14 mouse cellular contexts compared by ENCODE assay signal in genomic region chr7:113214245-113215169, GRCm38 (mm10). TPM values are rescaled to one million over a fixed set of nuclear protein-coding genes. Genes with fewer than 3 reads are reported as not detected.
DNase-seq lines count a peak whose midpoint lies in the region; TF ChIP-seq lines count a peak whose summit lies in the region.
"Had no signal": no experiment of that assay in that cellular context is flagged by ENCODE, and none has a peak within 500 bp of the region (broad histone marks: within the 10 kb centered on the region; RNA-seq: fewer than 3 reads in every experiment).

No protein-coding gene starts in this region.

- H3K27ac ChIP-seq in cortical plate, adult 2 months (ENCODE audit: insufficient read depth, low read length) = peak overlapping the region; percentile 51; the same call in 1 of the 2 replicates
- H3K27ac ChIP-seq in heart, adult 2 months = no peak overlapping the region
- H3K27ac ChIP-seq: embryonic facial prominence, embryonic 15.5 days; liver, embryonic 15.5 days; macrophage had no signal

- WGBS in heart, adult 2 months = 60% methylated on average over 6 of the region's 6 CpGs

- H3K4me3 ChIP-seq in cortical plate, adult 2 months (ENCODE audit: insufficient read depth, low read length) = no peak overlapping the region
- H3K4me3 ChIP-seq in heart, adult 2 months = no peak overlapping the region
- H3K4me3 ChIP-seq: embryonic facial prominence, embryonic 15.5 days; liver, embryonic 15.5 days had no signal

- no peak for TF ChIP-seq EP300 in heart, adult 2 months (IDR thresholded peaks at IDR 0.05; ENCODE audit: insufficient read depth, low read depth, low read length)

- no peak overlapping the region for H3K9ac ChIP-seq in heart, adult 2 months (ENCODE audit: low read depth, low read length)
- H3K9ac ChIP-seq: embryonic facial prominence, embryonic 15.5 days; liver, embryonic 15.5 days had no signal

- intact Hi-C loops in heart, postnatal 36 days (cut with DNase I) = no loop called here
- intact Hi-C loops in heart, adult 2 months (cut with DNase I) = no loop called here

- no peak for TF ChIP-seq POLR2A in cortical plate, adult 2 months (IDR thresholded peaks at IDR 0.05; ENCODE audit: extremely low read depth, insufficient read depth, low read length)
- no peak for TF ChIP-seq POLR2A in heart, adult 2 months (IDR thresholded peaks at IDR 0.05; ENCODE audit: insufficient read depth, low read depth, low read length)

- peaks cover 3% of the 10 kb centered on the region for H3K79me2 ChIP-seq in heart, adult 2 months (replicated peaks; ENCODE audit: control insufficient read depth, insufficient read depth, low read length)

- TF ChIP-seq CTCF in cortical plate, adult 2 months (IDR thresholded peaks at IDR 0.05; ENCODE audit: extremely low read depth, insufficient read depth, low read length) = no peak
- TF ChIP-seq CTCF in heart, adult 2 months (IDR thresholded peaks at IDR 0.05) = no peak

- H3K36me3 ChIP-seq in heart, adult 2 months (ENCODE audit: control insufficient read depth, insufficient read depth, low read length) = no peaks in the 10 kb centered on the region; the same call in 1 of the 2 replicates
- H3K36me3 ChIP-seq: embryonic facial prominence, embryonic 15.5 days; liver, embryonic 15.5 days had no signal

- peaks cover 24% of the 10 kb centered on the region for H3K4me1 ChIP-seq in cortical plate, adult 2 months (ENCODE audit: control insufficient read depth, insufficient read depth, low read length)
- peaks cover 12% of the 10 kb centered on the region for H3K4me1 ChIP-seq in heart, adult 2 months (ENCODE audit: control insufficient read depth, insufficient read depth, low read length)
- H3K4me1 ChIP-seq: liver, embryonic 15.5 days had no signal

- no peaks in the 10 kb centered on the region for H3K27me3 ChIP-seq in heart, adult 2 months (ENCODE audit: control insufficient read depth, insufficient read depth, low read length)

- DNase-seq in heart, adult 11 months = peak; percentile 70
- no peak for DNase-seq in heart, postnatal 36 days
- DNase-seq in 3T3-L1 (ENCODE audit: low read depth, low spot score) = peak; percentile 58
- DNase-seq in cerebellum, adult 11 months = peak; percentile 32
- no peak for DNase-seq in yolk sac, embryonic 10.5 days (ENCODE audit: low spot score)
- DNase-seq in thymus, adult 18-20 months = no peak
- DNase-seq in heart, adult 2 months = no peak
- DNase-seq: adrenal gland, postnatal 25 days; left cerebral cortex, postnatal 4 days; right cerebral cortex, adult 18-20 months had no signal

RNA-seq across cellular contexts. Expression of gene Arntl, which starts 7.2 kb away (rescaled TPM):
- total RNA-seq in heart, postnatal 36 days (2021) = 10 to 100 TPM in 1 of 2 experiments, 1 to 10 TPM in 1; 3.8 to 12.9 TPM
- polyA plus RNA-seq in cortical plate, adult 2 months (2012; rRNA removed) = 30.4 and 34.6 TPM in 2 replicates
- 10 to 100 TPM in 1 of 2 experiments, 1 to 10 TPM in 1; 7.2 to 26.7 TPM for total RNA-seq in heart, adult 2 months (2021)
- polyA plus RNA-seq in heart, adult 2 months (2012; rRNA removed) = 6.6 and 17.1 TPM in 2 replicates

Comparison
In these comparisons a context has a peak if more than half of its experiments do, and no peak if none do; other contexts are left out.
1. DNase-seq: peak in heart, adult 11 months (single experiment), 3T3-L1 (single experiment) and cerebellum, adult 11 months (single experiment); none in heart, postnatal 36 days (0 of 2), yolk sac, embryonic 10.5 days (single experiment), thymus, adult 18-20 months (0 of 2) and heart, adult 2 months (0 of 2).